Mouse (Mus musculus): ENCODE data around the gene Csrp2. TPM values are rescaled to one million over a fixed set of nuclear protein-coding genes. Genes with fewer than 3 reads are reported as not detected.

Gene Csrp2
- polyA plus RNA-seq, 1 experiment from 2014 or later = 192 TPM

DNA sequence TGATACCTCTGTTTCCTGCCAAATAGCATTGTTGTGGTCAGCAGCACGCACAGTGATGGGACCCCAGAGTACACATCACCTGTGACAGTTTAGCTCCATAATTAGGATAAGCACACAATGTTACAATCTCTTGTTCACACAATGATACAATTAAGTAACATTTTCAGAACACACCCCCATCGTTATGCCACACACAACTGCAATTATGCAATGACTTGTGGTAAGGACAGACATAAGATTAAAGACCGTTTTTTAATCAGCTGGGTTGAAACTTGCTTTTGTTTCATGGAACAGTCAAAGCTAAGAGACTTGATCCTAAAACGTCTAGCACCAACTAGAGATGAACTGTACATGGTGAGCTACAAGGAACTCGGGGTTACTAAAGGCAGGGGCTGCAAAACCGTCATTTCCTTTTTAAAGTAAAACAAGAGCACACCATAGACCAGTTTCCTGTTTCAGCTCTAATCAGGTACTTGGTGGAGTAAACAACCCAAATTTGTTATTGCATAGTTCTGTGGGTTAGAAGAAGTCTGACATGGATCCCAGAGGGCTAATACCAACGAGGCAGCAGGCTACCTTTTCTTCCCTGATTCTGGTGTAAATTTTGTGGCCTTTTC is 28.8 kb upstream of the Csrp2 start:
- Histone ChIP-seq H3K36me3 (ENCODE audit: control insufficient read depth, insufficient read depth, low read length) (no peaks in the 10 kb centered on the region), H3K27ac (ENCODE audit: low read length) (no peak overlapping the region)
- 71% methylated on average over 7 of the region's 7 CpGs for WGBS

DNA sequence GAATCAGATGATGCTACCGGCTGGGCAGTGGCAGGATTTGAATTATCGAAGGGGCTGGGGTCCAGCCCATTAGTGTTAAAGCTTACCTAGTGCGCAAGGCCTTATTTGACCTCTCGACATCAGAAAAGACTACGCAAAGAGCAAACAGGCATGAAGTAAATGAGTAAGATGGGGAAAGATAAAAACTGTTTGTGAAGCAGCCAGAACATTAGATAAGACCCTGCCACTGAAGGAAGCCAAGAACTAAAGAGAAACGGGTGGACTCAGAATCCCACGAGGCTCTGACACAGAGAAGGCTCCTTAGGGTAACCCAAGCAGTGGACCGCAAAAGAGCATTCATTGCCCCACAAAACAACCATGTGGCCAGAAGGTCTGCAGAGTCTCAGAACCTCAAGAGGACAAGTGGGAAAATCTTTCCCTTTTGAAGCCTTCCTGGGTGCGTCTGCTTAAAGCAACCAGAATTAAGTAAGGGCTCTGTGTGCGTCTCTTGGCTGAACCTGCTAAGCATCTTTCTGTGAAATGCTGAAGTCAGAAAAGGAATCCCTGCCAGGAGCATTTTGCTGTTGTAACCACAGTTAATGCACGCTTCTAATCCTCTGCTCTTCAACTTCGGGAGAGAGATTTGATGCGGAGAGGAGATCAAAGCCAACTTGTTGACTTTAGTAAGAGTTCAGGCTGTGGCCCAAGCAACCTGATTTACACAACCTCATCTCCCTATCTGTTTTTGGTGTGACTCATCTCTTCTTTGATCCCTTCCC is 19.7 kb upstream of the Csrp2 start:
- no peaks in the 10 kb centered on the region for H3K27me3 ChIP-seq (ENCODE audit: control insufficient read depth, insufficient read depth, low read length)
- no peak overlapping the region for H3K4me3 ChIP-seq (ENCODE audit: low read depth, low read length)
- 28% methylated on average over 13 of the region's 13 CpGs for WGBS
- 0 out of 2 replicates have a peak, but pooled peaks cover 3% of the 10 kb centered on the region for H3K4me1 ChIP-seq (ENCODE audit: control insufficient read depth, insufficient read depth, low read length)
- H3K9ac ChIP-seq (replicated peaks; ENCODE audit: low read depth, low read length) = no peak overlapping the region
- H3K27ac ChIP-seq (ENCODE audit: low read length) = peak overlapping the region; percentile 12; the same call in 1 of the 2 replicates
- H3K9me3 ChIP-seq (ENCODE audit: control insufficient read depth, low read depth, low read length) = no peaks in the 10 kb centered on the region
- no peaks in the 10 kb centered on the region for H3K36me3 ChIP-seq (ENCODE audit: control insufficient read depth, insufficient read depth, low read length)
- peak; percentile 28; the same call in 1 of the 2 replicates for ATAC-seq (ENCODE audit: insufficient number of reproducible peaks, insufficient read depth, low FRiP score, low read depth)
- H3K4me2 ChIP-seq (replicated peaks; ENCODE audit: low read depth, low read length) = no peak overlapping the region

More for the DNA sequence above, 28.8 kb upstream of the Csrp2 start:
- H3K4me1 ChIP-seq (ENCODE audit: control insufficient read depth, insufficient read depth, low read length) = no peaks in the 10 kb centered on the region
- H3K4me3 ChIP-seq (ENCODE audit: low read depth, low read length) = no peak overlapping the region
- H3K27me3 ChIP-seq (ENCODE audit: control insufficient read depth, insufficient read depth, low read length) = no peaks in the 10 kb centered on the region
- peaks cover 3% of the 10 kb centered on the region; the same call in 1 of the 2 replicates for H3K9me3 ChIP-seq (ENCODE audit: control insufficient read depth, low read depth, low read length)
- no peak overlapping the region for H3K4me2 ChIP-seq (replicated peaks; ENCODE audit: low read depth, low read length)
- ATAC-seq (ENCODE audit: insufficient number of reproducible peaks, insufficient read depth, low FRiP score, low read depth) = no peak
- no peak overlapping the region for H3K9ac ChIP-seq (replicated peaks; ENCODE audit: low read depth, low read length)

GRCm38 (mm10) chr10:110903862-110904261 is 15.7 kb upstream of the Csrp2 start:
- 93% methylated on average over 3 of the region's 3 CpGs for WGBS
- Histone ChIP-seq H3K27me3 (ENCODE audit: control insufficient read depth, insufficient read depth, low read length) (no peaks in the 10 kb centered on the region), H3K4me2 (replicated peaks; ENCODE audit: low read depth, low read length) (no peak overlapping the region), H3K4me1 (ENCODE audit: control insufficient read depth, insufficient read depth, low read length) (0 out of 2 replicates have a peak, but pooled peaks cover 3% of the 10 kb centered on the region), H3K4me3 (ENCODE audit: low read depth, low read length) (no peak overlapping the region), H3K27ac (ENCODE audit: low read length) (no peak overlapping the region), H3K9me3 (ENCODE audit: control insufficient read depth, low read depth, low read length) (no peaks in the 10 kb centered on the region), H3K9ac (replicated peaks; ENCODE audit: low read depth, low read length) (no peak overlapping the region), H3K36me3 (ENCODE audit: control insufficient read depth, insufficient read depth, low read length) (no peaks in the 10 kb centered on the region)
- ATAC-seq (ENCODE audit: insufficient number of reproducible peaks, insufficient read depth, low FRiP score, low read depth) = no peak

DNA sequence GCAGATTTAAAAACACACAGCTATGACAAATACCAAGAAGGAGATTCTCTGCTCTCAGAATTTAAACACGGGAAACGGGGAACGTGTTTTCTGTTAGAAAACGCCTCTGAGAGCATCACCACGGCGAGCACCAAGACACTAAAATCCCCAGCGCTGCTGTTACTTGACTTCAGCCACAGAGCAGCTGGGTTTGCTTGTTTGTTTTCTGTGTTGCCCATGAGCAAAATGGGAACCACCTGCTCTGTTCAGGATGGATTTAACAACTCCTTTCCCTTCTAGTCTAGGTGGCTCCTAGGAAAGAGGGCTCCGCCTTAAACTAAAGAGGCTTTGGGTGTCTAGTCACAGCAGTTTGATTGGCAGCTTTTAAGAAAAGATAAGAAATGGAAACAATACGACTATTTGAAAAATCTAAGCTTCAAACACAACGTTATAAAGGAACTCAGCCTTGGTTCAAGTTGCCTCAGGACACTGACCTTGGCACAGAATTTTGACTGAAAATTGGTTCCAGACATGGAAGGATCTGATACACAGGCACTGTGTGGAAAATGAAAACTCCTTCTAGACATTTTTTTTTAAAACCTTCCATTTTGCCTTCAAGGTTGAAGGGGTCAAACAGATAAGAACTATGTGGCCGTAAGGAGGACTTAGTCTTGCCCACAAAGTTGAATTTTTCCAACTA is 2.8 kb upstream of the Csrp2 start:
- H3K9me3 ChIP-seq (ENCODE audit: control insufficient read depth, low read depth, low read length) = no peaks in the 10 kb centered on the region
- 72% methylated on average over 11 of the region's 11 CpGs for WGBS
- no peak overlapping the region for H3K4me2 ChIP-seq (replicated peaks; ENCODE audit: low read depth, low read length)
- no peaks in the 10 kb centered on the region; the same call in 1 of the 2 replicates for H3K4me1 ChIP-seq (ENCODE audit: control insufficient read depth, insufficient read depth, low read length)
- no peak overlapping the region for H3K27ac ChIP-seq (ENCODE audit: low read length)
- no peak overlapping the region for H3K9ac ChIP-seq (replicated peaks; ENCODE audit: low read depth, low read length)
- no peak overlapping the region for H3K4me3 ChIP-seq (ENCODE audit: low read depth, low read length)
- no peaks in the 10 kb centered on the region for H3K36me3 ChIP-seq (ENCODE audit: control insufficient read depth, insufficient read depth, low read length)
- ATAC-seq (ENCODE audit: insufficient number of reproducible peaks, insufficient read depth, low FRiP score, low read depth) = no peak
- H3K27me3 ChIP-seq (ENCODE audit: control insufficient read depth, insufficient read depth, low read length) = no peaks in the 10 kb centered on the region

DNA sequence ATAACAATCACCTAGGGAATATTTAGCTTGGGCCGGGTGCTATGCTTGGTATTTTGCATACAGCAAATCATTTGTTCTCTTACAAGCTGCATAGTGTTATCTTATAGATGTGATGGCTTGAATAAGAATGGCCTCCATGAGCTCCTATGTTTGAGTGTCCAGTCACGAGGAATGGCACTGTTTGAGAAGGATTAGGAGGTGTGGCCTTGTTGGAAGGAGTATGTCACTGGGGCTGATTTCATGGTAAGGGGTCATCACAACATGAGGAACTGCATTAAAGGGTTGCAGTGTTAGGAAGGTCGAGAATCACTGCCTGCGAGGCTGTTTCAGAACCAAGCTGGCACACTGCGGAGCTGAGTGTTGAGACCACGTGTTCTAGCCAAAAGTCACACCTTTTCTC is 2.1 kb upstream of the Csrp2 start:
- Histone ChIP-seq H3K36me3 (ENCODE audit: control insufficient read depth, insufficient read depth, low read length) (no peaks in the 10 kb centered on the region), H3K4me2 (replicated peaks; ENCODE audit: low read depth, low read length) (no peak overlapping the region), H3K4me3 (ENCODE audit: low read depth, low read length) (no peak overlapping the region), H3K9ac (replicated peaks; ENCODE audit: low read depth, low read length) (no peak overlapping the region), H3K27ac (ENCODE audit: low read length) (no peak overlapping the region), H3K9me3 (ENCODE audit: control insufficient read depth, low read depth, low read length) (no peaks in the 10 kb centered on the region), H3K4me1 (ENCODE audit: control insufficient read depth, insufficient read depth, low read length) (peaks cover 5% of the 10 kb centered on the region; the same call in 1 of the 2 replicates), H3K27me3 (ENCODE audit: control insufficient read depth, insufficient read depth, low read length) (no peaks in the 10 kb centered on the region)
- ATAC-seq (ENCODE audit: insufficient number of reproducible peaks, insufficient read depth, low FRiP score, low read depth) = no peak
- 93% methylated on average over 6 of the region's 6 CpGs for whole genome bisulfite sequencing

DNA sequence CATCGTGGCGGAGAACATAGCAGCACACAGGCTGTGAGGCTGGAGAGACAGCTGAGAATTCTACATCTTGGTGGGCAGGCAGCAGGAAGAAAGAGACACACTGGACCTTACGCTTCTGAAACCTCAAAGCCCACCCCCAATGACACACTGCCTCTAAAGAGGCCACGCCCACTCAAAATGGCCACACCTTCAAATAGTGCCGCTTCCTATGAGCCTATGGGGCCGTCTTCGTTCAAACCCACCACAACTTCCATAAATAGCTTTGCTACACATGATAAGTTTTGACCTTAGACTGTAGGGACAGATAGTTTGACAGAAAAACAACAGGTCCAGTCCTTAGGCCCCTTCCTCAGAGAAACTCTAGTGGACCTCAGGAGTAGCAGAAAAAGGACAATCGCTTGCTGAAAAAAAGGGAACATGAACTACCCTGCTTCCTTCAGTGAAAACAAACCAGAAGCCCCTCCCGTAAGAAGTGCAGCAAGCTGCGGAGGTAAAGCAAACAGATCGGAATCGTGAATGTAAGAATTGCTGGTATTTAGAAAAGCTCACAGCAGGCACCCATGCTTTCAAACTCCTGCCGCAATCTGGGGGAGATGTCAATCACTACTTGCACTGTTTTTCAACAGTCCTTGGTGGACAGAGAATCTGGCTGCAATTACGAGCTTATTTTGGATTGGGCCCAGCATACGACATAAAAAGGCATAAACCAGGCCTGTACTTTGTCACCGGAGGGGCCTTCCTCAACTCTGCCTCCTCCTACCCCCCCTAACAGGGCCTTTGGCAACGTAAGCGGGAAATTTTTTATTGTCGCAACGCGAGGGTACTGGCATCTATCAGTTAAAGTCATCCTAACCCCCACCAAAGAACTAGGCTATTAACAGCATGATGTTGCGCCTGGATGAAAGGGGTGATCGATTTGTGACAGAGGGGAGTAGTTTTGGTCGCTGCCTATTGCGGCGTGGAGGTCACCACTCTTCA is 886 bp upstream of the Csrp2 start:
- peaks cover 5% of the 10 kb centered on the region; the same call in 1 of the 2 replicates for H3K4me1 ChIP-seq (ENCODE audit: control insufficient read depth, insufficient read depth, low read length)

DNA sequence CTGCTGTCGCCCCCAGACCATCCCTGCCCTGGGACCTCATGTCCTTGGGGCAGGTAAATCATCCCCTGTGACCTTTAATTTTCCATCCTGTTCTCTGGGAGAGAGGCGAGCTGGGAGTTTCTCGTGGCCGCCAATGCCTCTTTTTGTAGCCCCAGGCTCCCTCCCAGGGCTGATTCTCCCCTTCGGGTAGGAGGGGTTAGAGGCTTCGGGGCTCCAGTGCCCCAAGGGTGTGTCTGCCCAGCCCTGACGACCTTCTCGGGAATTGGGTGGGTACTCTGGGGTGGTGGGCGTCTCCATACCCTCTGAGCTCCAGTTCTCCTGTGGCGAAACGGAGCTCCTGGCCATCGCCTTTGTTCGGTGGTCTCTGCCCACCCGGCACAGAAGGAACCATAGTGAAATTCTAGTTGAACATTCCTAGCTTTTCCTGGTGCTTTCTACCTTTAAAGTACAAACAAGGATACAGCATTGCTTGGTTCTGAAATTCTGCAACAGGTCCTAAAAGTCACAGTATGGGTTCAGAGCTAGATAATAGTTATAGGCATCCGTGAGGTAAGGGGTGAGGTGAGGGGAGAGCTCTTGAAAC is 870 bp downstream of the Csrp2 start:
- Histone ChIP-seq H3K36me3 (ENCODE audit: control insufficient read depth, insufficient read depth, low read length) (no peaks in the 10 kb centered on the region), H3K27me3 (ENCODE audit: control insufficient read depth, insufficient read depth, low read length) (no peaks in the 10 kb centered on the region), H3K4me3 (ENCODE audit: low read depth, low read length) (peak overlapping the region; percentile 68), H3K9me3 (ENCODE audit: control insufficient read depth, low read depth, low read length) (no peaks in the 10 kb centered on the region), H3K4me2 (replicated peaks; ENCODE audit: low read depth, low read length) (peak overlapping the region; percentile 76), H3K27ac (ENCODE audit: low read length) (peak overlapping the region; percentile 97), H3K4me1 (ENCODE audit: control insufficient read depth, insufficient read depth, low read length) (peaks cover 8% of the 10 kb centered on the region; the same call in 1 of the 2 replicates), H3K9ac (replicated peaks; ENCODE audit: low read depth, low read length) (peak overlapping the region; percentile 66)
- 1% methylated on average over 15 of the region's 15 CpGs for WGBS
- peak; percentile 34 for ATAC-seq (ENCODE audit: insufficient number of reproducible peaks, insufficient read depth, low FRiP score, low read depth)

More for the DNA sequence above, 886 bp upstream of the Csrp2 start:
- 22% methylated on average over 26 of the region's 26 CpGs for WGBS
- Histone ChIP-seq H3K9me3 (ENCODE audit: control insufficient read depth, low read depth, low read length) (no peaks in the 10 kb centered on the region), H3K36me3 (ENCODE audit: control insufficient read depth, insufficient read depth, low read length) (no peaks in the 10 kb centered on the region), H3K4me2 (replicated peaks; ENCODE audit: low read depth, low read length) (peak overlapping the region; percentile 76), H3K4me3 (ENCODE audit: low read depth, low read length) (peak overlapping the region; percentile 68), H3K27me3 (ENCODE audit: control insufficient read depth, insufficient read depth, low read length) (no peaks in the 10 kb centered on the region), H3K27ac (ENCODE audit: low read length) (peak overlapping the region; percentile 97), H3K9ac (replicated peaks; ENCODE audit: low read depth, low read length) (peak overlapping the region; percentile 72; the same call in 1 of the 2 replicates)
- ATAC-seq (ENCODE audit: insufficient number of reproducible peaks, insufficient read depth, low FRiP score, low read depth) = 0 out of 2 replicates have a peak, but pooled peaks have one; percentile 2
